Mouse (Mus musculus): ENCODE data around the gene Dab2ip. TPM values are rescaled to one million over a fixed set of nuclear protein-coding genes. Genes with fewer than 3 reads are reported as not detected.

Gene Dab2ip
- polyA plus RNA-seq, 1 experiment, result 46.9 TPM

DNA sequence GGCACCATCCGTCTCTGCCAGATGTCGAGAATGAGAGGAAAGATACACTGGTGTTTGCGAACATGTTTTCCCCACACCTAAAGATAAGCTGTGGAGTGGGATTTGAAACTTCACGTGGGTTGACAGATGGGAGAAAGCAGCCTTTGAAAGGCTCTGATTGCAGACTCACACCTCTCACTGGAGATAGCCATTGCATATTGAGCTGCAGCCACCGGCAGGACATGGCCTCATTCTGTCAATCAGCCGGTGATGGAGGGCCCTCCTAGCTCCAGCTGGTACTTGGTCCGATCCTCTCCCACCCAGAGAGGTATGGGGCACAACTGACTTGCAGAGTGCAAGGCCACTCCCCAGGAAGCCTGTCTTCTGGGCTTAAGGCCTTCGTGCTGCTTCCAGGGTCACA is 202.3 kb downstream of the Dab2ip start:
- H3K4me3 ChIP-seq, result no peak overlapping the region
- H3K4me2 ChIP-seq (ENCODE audit: low read depth), result no peak overlapping the region
- H3ac ChIP-seq (ENCODE audit: control insufficient read depth, insufficient read length), result no peak overlapping the region
- no peak for TF ChIP-seq CEBPB (IDR thresholded peaks at IDR 0.05; ENCODE audit: insufficient read depth, poor library complexity, severe bottlenecking)
- TF ChIP-seq TCF12 (IDR thresholded peaks at IDR 0.05; ENCODE audit: insufficient read depth, poor library complexity, severe bottlenecking), result no peak
- no peak for TF ChIP-seq REST (IDR thresholded peaks at IDR 0.05; ENCODE audit: insufficient read depth, insufficient read length)
- TF ChIP-seq MAX (IDR thresholded peaks at IDR 0.05; ENCODE audit: low read depth), result no peak
- TF ChIP-seq POLR2AphosphoS2 (IDR thresholded peaks at IDR 0.05; ENCODE audit: insufficient read length, low read depth), result no peak
- TF ChIP-seq TCF3 (IDR thresholded peaks at IDR 0.05; ENCODE audit: insufficient read length, low read depth), result no peak
- no peak for TF ChIP-seq POLR2A (IDR thresholded peaks at IDR 0.05; ENCODE audit: insufficient read length, low read depth)
- no peak for TF ChIP-seq MYOG (IDR thresholded peaks at IDR 0.05; ENCODE audit: control insufficient read depth in 1 of 3, insufficient read depth in 1 of 3, insufficient read length in 2 of 3, low read depth in 2 of 3)
- no peak for TF ChIP-seq MYOD1 (IDR thresholded peaks at IDR 0.05; ENCODE audit: control insufficient read depth in 1 of 3, insufficient read length in 2 of 3, low read depth in 2 of 3)
- no peak for TF ChIP-seq E2F4 (IDR thresholded peaks at IDR 0.05; ENCODE audit: insufficient read depth)
- no peaks in the 10 kb centered on the region for H3K36me3 ChIP-seq (ENCODE audit: control insufficient read depth, insufficient read depth)
- no peaks in the 10 kb centered on the region for H3K79me2 ChIP-seq (ENCODE audit: control insufficient read depth, insufficient read depth)
- H3K27me3 ChIP-seq (ENCODE audit: control insufficient read depth, insufficient read depth, insufficient read length), result no peaks in the 10 kb centered on the region

DNA sequence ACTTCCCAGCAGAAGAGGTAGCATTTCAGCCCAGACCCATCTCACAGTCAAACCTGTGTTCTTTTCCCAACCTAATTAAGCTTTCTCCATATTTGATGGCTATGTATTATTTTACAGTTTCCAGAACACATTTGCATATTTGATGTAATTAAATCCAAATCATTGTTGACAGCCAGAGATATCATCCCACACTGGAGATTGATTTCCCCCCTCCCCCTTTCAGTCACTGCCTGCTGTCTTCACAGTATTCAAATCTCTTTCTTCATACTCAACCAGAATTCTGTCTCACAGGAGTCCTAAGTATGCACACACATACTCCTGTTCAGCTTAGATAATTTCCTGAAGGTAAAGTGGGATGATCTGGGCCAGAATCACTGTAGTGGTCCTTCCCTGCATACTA is 202.8 kb downstream of the Dab2ip start:
- Histone ChIP-seq H3K36me3 (ENCODE audit: control insufficient read depth, insufficient read depth) (no peaks in the 10 kb centered on the region), H3K4me3 (no peak overlapping the region), H3K4me2 (ENCODE audit: low read depth) (no peak overlapping the region), H3ac (ENCODE audit: control insufficient read depth, insufficient read length) (no peak overlapping the region), H3K27me3 (ENCODE audit: control insufficient read depth, insufficient read depth, insufficient read length) (no peaks in the 10 kb centered on the region), H3K79me2 (ENCODE audit: control insufficient read depth, insufficient read depth) (no peaks in the 10 kb centered on the region)
- TF ChIP-seq MYOG (IDR thresholded peaks at IDR 0.05; ENCODE audit: control insufficient read depth in 1 of 3, insufficient read depth in 1 of 3, insufficient read length in 2 of 3, low read depth in 2 of 3), result no peak

DNA sequence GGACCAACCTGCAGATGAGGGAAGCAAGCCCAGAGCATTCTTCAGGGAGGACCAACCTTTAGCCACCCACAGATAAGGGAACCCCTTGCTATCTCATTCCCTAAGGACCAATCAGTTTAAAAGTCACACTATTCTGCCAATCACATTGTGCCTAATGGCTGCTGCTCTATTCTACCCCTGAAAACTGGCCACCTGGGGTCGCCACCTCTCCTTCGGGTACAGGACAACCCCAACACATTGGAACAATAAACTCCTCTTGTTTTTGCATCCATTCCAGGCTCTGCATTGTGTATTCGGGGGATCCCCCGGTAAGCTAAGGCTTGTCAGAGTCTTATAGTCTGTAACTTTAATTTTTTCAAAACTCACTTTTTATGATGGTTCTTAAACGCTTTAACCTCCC is 203.4 kb downstream of the Dab2ip start:
- Histone ChIP-seq H3K79me2 (ENCODE audit: control insufficient read depth, insufficient read depth) (no peaks in the 10 kb centered on the region), H3K4me3 (no peak overlapping the region), H3K27me3 (ENCODE audit: control insufficient read depth, insufficient read depth, insufficient read length) (no peaks in the 10 kb centered on the region), H3K4me2 (ENCODE audit: low read depth) (no peak overlapping the region), H3ac (ENCODE audit: control insufficient read depth, insufficient read length) (no peak overlapping the region), H3K36me3 (ENCODE audit: control insufficient read depth, insufficient read depth) (no peaks in the 10 kb centered on the region)
- TF ChIP-seq POLR2AphosphoS2 (IDR thresholded peaks at IDR 0.05; ENCODE audit: insufficient read length, low read depth) (no peak), TCF12 (IDR thresholded peaks at IDR 0.05; ENCODE audit: insufficient read depth, poor library complexity, severe bottlenecking) (no peak), TCF3 (IDR thresholded peaks at IDR 0.05; ENCODE audit: insufficient read length, low read depth) (no peak), MYOG (IDR thresholded peaks at IDR 0.05; ENCODE audit: control insufficient read depth in 1 of 3, insufficient read depth in 1 of 3, insufficient read length in 2 of 3, low read depth in 2 of 3) (no peak), MYOD1 (IDR thresholded peaks at IDR 0.05; ENCODE audit: control insufficient read depth in 1 of 3, insufficient read length in 2 of 3, low read depth in 2 of 3) (no peak), CEBPB (IDR thresholded peaks at IDR 0.05; ENCODE audit: insufficient read depth, poor library complexity, severe bottlenecking) (no peak), POLR2A (IDR thresholded peaks at IDR 0.05; ENCODE audit: insufficient read length, low read depth) (no peak), USF1 (IDR thresholded peaks at IDR 0.05; ENCODE audit: low read depth) (no peak), E2F4 (IDR thresholded peaks at IDR 0.05; ENCODE audit: insufficient read depth) (no peak), REST (IDR thresholded peaks at IDR 0.05; ENCODE audit: insufficient read depth, insufficient read length) (no peak), SRF (IDR thresholded peaks at IDR 0.05; ENCODE audit: control insufficient read depth, insufficient read length, low read depth) (no peak), MAX (IDR thresholded peaks at IDR 0.05; ENCODE audit: low read depth) (no peak)

DNA sequence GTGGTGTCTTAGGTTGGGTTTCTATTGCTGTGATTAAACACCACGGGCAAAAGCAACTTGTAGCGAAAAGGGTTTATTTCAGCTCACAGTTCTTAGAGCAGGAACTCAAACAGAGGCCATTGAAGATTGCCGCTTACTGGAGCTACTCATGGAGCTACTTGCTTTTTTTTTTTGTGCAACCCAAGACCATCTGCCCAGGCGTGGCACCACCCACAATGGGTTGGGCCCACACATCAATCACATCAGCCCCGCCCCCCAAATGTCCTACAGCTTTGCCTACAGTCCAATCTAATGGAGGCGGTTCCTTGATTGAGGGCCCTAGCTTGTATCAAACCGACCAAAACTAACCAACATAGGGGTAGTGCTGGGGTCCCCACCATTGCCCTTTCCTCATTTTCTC is 205.8 kb downstream of the Dab2ip start:
- TF ChIP-seq E2F4 (IDR thresholded peaks at IDR 0.05; ENCODE audit: insufficient read depth) (no peak), CEBPB (IDR thresholded peaks at IDR 0.05; ENCODE audit: insufficient read depth, poor library complexity, severe bottlenecking) (no peak), TCF3 (IDR thresholded peaks at IDR 0.05; ENCODE audit: insufficient read length, low read depth) (no peak), TCF12 (IDR thresholded peaks at IDR 0.05; ENCODE audit: insufficient read depth, poor library complexity, severe bottlenecking) (no peak), REST (IDR thresholded peaks at IDR 0.05; ENCODE audit: insufficient read depth, insufficient read length) (no peak), MYOD1 (IDR thresholded peaks at IDR 0.05; ENCODE audit: control insufficient read depth in 1 of 3, insufficient read length in 2 of 3, low read depth in 2 of 3) (no peak), POLR2A (IDR thresholded peaks at IDR 0.05; ENCODE audit: insufficient read length, low read depth) (no peak), MAX (IDR thresholded peaks at IDR 0.05; ENCODE audit: low read depth) (no peak), USF1 (IDR thresholded peaks at IDR 0.05; ENCODE audit: low read depth) (no peak), MYOG (IDR thresholded peaks at IDR 0.05; ENCODE audit: control insufficient read depth in 1 of 3, insufficient read depth in 1 of 3, insufficient read length in 2 of 3, low read depth in 2 of 3) (no peak), POLR2AphosphoS2 (IDR thresholded peaks at IDR 0.05; ENCODE audit: insufficient read length, low read depth) (no peak), SRF (IDR thresholded peaks at IDR 0.05; ENCODE audit: control insufficient read depth, insufficient read length, low read depth) (no peak)

DNA sequence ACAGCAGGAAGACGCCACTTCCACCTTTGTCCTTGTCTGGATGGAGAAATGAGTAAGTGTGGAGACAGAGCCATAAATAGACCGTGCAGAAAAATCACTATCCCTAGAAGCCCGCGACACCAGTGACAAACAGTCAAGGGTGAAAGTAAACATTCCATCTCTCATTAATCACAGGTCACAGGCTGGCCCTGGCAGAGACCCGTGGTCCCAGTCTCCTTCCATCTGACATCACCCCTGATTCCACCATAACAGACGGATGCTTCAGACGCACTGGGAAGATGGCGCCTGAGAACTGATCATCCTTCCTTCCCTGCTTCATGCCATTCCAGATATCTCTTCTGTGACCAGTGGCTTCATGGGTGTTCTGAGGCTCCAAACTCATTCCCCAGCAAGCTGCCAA is 206.3 kb downstream of the Dab2ip start:
- Histone ChIP-seq H3K4me2 (ENCODE audit: low read depth) (no peak overlapping the region), H3K4me3 (no peak overlapping the region), H3K79me2 (ENCODE audit: control insufficient read depth, insufficient read depth) (no peaks in the 10 kb centered on the region), H3ac (ENCODE audit: control insufficient read depth, insufficient read length) (no peak overlapping the region), H3K27me3 (ENCODE audit: control insufficient read depth, insufficient read depth, insufficient read length) (no peaks in the 10 kb centered on the region), H3K36me3 (ENCODE audit: control insufficient read depth, insufficient read depth) (no peaks in the 10 kb centered on the region)
- TF ChIP-seq REST (IDR thresholded peaks at IDR 0.05; ENCODE audit: insufficient read depth, insufficient read length), result no peak
- TF ChIP-seq USF1 (IDR thresholded peaks at IDR 0.05; ENCODE audit: low read depth), result no peak
- no peak for TF ChIP-seq TCF12 (IDR thresholded peaks at IDR 0.05; ENCODE audit: insufficient read depth, poor library complexity, severe bottlenecking)
- TF ChIP-seq E2F4 (IDR thresholded peaks at IDR 0.05; ENCODE audit: insufficient read depth), result no peak
- TF ChIP-seq POLR2A (IDR thresholded peaks at IDR 0.05; ENCODE audit: insufficient read length, low read depth), result no peak
- TF ChIP-seq MYOG (IDR thresholded peaks at IDR 0.05; ENCODE audit: control insufficient read depth in 1 of 3, insufficient read depth in 1 of 3, insufficient read length in 2 of 3, low read depth in 2 of 3), result no peak
- TF ChIP-seq SRF (IDR thresholded peaks at IDR 0.05; ENCODE audit: control insufficient read depth, insufficient read length, low read depth), result no peak

More for the DNA sequence above, 205.8 kb downstream of the Dab2ip start:
- no peaks in the 10 kb centered on the region for H3K79me2 ChIP-seq (ENCODE audit: control insufficient read depth, insufficient read depth)
- no peaks in the 10 kb centered on the region for H3K27me3 ChIP-seq (ENCODE audit: control insufficient read depth, insufficient read depth, insufficient read length)
- no peak overlapping the region for H3K4me3 ChIP-seq
- no peak overlapping the region for H3K4me2 ChIP-seq (ENCODE audit: low read depth)
- H3K36me3 ChIP-seq (ENCODE audit: control insufficient read depth, insufficient read depth), result no peaks in the 10 kb centered on the region
- no peak overlapping the region for H3ac ChIP-seq (ENCODE audit: control insufficient read depth, insufficient read length)

Measured in myocyte (in vitro differentiated cells).